Mouse (Mus musculus) spleen, adult 2 months (tissue): ENCODE data around the gene Gse1.
A peak's percentile ranks its signal among the peaks of the same experiment; 100 is the strongest.

Experiments
- CTCF ChIP-seq: fragments of 200-500 bp; IDR thresholded peaks from 2 replicates; pipeline ENCODE4 v1.5.1; 2011; ENCODE audit warnings: mild to moderate bottlenecking, inconsistent platforms; ENCODE audit not compliant: insufficient read depth, insufficient read length, insufficient replicate concordance; ENCODE audit errors: extremely low read depth
- POLR2A ChIP-seq: fragments of 200-500 bp; IDR thresholded peaks from 2 replicates; pipeline ENCODE4 v1.6.1; 2011; ENCODE audit warnings: low read depth, low read length, inconsistent platforms

GRCm38 (mm10) chr8:120179027-120179431, 49.2 kb upstream of the Gse1 start:
- TF ChIP-seq POLR2A (no peak), CTCF (peak; percentile 92)
